Mouse (Mus musculus): Measurements from ENCODE around the gene Pnkd.

GRCm38 (mm10) chr1:74289248-74289647 is 4.5 kb downstream of the Pnkd start:
- TF ChIP-seq CTCF (conservative IDR thresholded peaks at IDR 0.05; ENCODE audit: insufficient read depth, insufficient read length, low read depth, low read length) (no peak), POLR2A (IDR thresholded peaks at IDR 0.05; ENCODE audit: low read depth, low read length) (no peak)
